17 mouse cellular contexts compared by ENCODE assay signal in genomic region chr5:65883355-65883754, GRCm38 (mm10). TPM values are rescaled to one million over a fixed set of nuclear protein-coding genes. Genes with fewer than 3 reads are reported as not detected.
A peak's percentile ranks its signal among the peaks of the same experiment; 100 is the strongest.
DNase-seq lines count a peak whose midpoint lies in the region; ATAC-seq lines count a peak whose summit lies in the region.
"Had no signal": no experiment of that assay in that cellular context is flagged by ENCODE, and none has a peak within 500 bp of the region (broad histone marks: within the 10 kb centered on the region; RNA-seq: fewer than 3 reads in every experiment).

No protein-coding gene starts in this region.

- no peak overlapping the region for H3K4me3 ChIP-seq in hindbrain, embryonic 11.5 days (ENCODE audit: low read depth, low read length)
- no peak overlapping the region for H3K4me3 ChIP-seq in hindbrain, embryonic 16.5 days (ENCODE audit: low read length)
- H3K4me3 ChIP-seq: forebrain, embryonic 13.5 days; limb, embryonic 10.5 days had no signal

- no peaks in the 10 kb centered on the region for H3K36me3 ChIP-seq in hindbrain, embryonic 11.5 days (ENCODE audit: control insufficient read depth, insufficient read depth, low read length)
- no peaks in the 10 kb centered on the region for H3K36me3 ChIP-seq in hindbrain, embryonic 16.5 days (ENCODE audit: control insufficient read depth, insufficient read depth, low read length)
- H3K36me3 ChIP-seq: limb, embryonic 10.5 days had no signal

- H3K9me3 ChIP-seq in hindbrain, embryonic 11.5 days (ENCODE audit: control insufficient read depth, low read length) = no peaks in the 10 kb centered on the region
- H3K9me3 ChIP-seq in hindbrain, embryonic 16.5 days (ENCODE audit: control insufficient read depth, low read length) = no peaks in the 10 kb centered on the region
- H3K9me3 ChIP-seq: forebrain, embryonic 13.5 days; limb, embryonic 10.5 days had no signal

- intact Hi-C loops in left cerebral cortex, postnatal 10 days (cut with DNase I) = no loop called here

- WGBS in hindbrain, embryonic 11.5 days = 56% methylated on average over 5 of the region's 5 CpGs
- 45% methylated on average over 5 of the region's 5 CpGs for WGBS in hindbrain, embryonic 16.5 days

- no peaks in the 10 kb centered on the region for H3K4me1 ChIP-seq in hindbrain, embryonic 11.5 days (replicated peaks; ENCODE audit: control insufficient read depth, insufficient read depth, low read length)
- no peaks in the 10 kb centered on the region for H3K4me1 ChIP-seq in hindbrain, embryonic 16.5 days (ENCODE audit: control insufficient read depth, insufficient read depth, low read depth, low read length)
- H3K4me1 ChIP-seq: forebrain, embryonic 13.5 days; limb, embryonic 10.5 days had no signal

- H3K4me2 ChIP-seq in hindbrain, embryonic 11.5 days (replicated peaks; ENCODE audit: low read depth, low read length) = no peak overlapping the region
- no peak overlapping the region for H3K4me2 ChIP-seq in hindbrain, embryonic 16.5 days (ENCODE audit: low read length)
- H3K4me2 ChIP-seq: forebrain, embryonic 13.5 days had no signal

- H3K27me3 ChIP-seq in hindbrain, embryonic 11.5 days (ENCODE audit: control insufficient read depth, insufficient read depth, low read length) = no peaks in the 10 kb centered on the region
- H3K27me3 ChIP-seq in hindbrain, embryonic 16.5 days (replicated peaks; ENCODE audit: control insufficient read depth, insufficient read depth, low read length) = no peaks in the 10 kb centered on the region
- H3K27me3 ChIP-seq: forebrain, embryonic 13.5 days had no signal

- no peak overlapping the region for H3K27ac ChIP-seq in hindbrain, embryonic 11.5 days (ENCODE audit: low read depth, low read length)
- H3K27ac ChIP-seq in hindbrain, embryonic 16.5 days (ENCODE audit: low read depth, low read length) = no peak overlapping the region
- H3K27ac ChIP-seq: forebrain, embryonic 13.5 days; limb, embryonic 10.5 days had no signal

- H3K9ac ChIP-seq in hindbrain, embryonic 11.5 days (ENCODE audit: low read depth, low read length) = no peak overlapping the region
- H3K9ac ChIP-seq in hindbrain, embryonic 16.5 days (ENCODE audit: low read depth, low read length) = no peak overlapping the region
- H3K9ac ChIP-seq: forebrain, embryonic 13.5 days had no signal

- peak; percentile 15 for DNase-seq in hindbrain, embryonic 11.5 days (ENCODE audit: low spot score)
- peak; percentile 41 to 49 for DNase-seq in spleen, postnatal 36 days (ENCODE audit: low spot score in 2 of 2)
- DNase-seq in spleen, postnatal 10 days (ENCODE audit: low spot score in 2 of 2) = no peak
- no peak for DNase-seq in urinary bladder, postnatal 10 days (ENCODE audit: low spot score)
- no peak for DNase-seq in heart, adult 9 months (ENCODE audit: low spot score in 2 of 2)
- no peak for DNase-seq in left cerebral cortex, postnatal 10 days (ENCODE audit: extremely low spot score in 1 of 2, low spot score in 2 of 2)
- DNase-seq: adrenal gland, postnatal 25 days; cerebellum, adult 11 months; gastrocnemius, postnatal 36 days; heart, postnatal 14 days; kidney, adult 18-20 months; lung, adult 2 months had no signal

- no peak for ATAC-seq in hindbrain, embryonic 11.5 days (ENCODE audit: low FRiP score)
- no peak for ATAC-seq in hindbrain, embryonic 16.5 days
- peak; percentile 33 for ATAC-seq in inflammation-experienced regulatory T-cells, adult 6 months
- ATAC-seq: forebrain, embryonic 13.5 days had no signal

RNA-seq across cellular contexts. Expression of gene Rhoh, which starts 22.3 kb away (rescaled TPM):
- 0.09 and 0.52 TPM in 2 replicates for polyA plus RNA-seq in hindbrain, embryonic 11.5 days (2014; fragmentation: Nextera tagmentation; extraction: Ambion mirVana)
- 0.40 and 0.80 TPM in 2 replicates for polyA plus RNA-seq in hindbrain, embryonic 16.5 days (2015; fragmentation: Nextera tagmentation; extraction: Ambion mirVana)
- polyA plus RNA-seq in inflammation-experienced regulatory T-cells, adult 6 months (2017; shearing (Covaris generic)) = 100 to 1,000 TPM; 154 to 314 (median 282) TPM
- total RNA-seq in left cerebral cortex, postnatal 10 days (2021) = under 1 TPM; 0.79 to 0.91 TPM

RNA-seq across cellular contexts. Expression of gene Chrna9, which starts 51.4 kb away (rescaled TPM):
- 0.20 and 0.70 TPM in 2 replicates for polyA plus RNA-seq in hindbrain, embryonic 11.5 days (2014; fragmentation: Nextera tagmentation; extraction: Ambion mirVana)
- not detected in 2 replicates for polyA plus RNA-seq in hindbrain, embryonic 16.5 days (2015; fragmentation: Nextera tagmentation; extraction: Ambion mirVana)
- polyA plus RNA-seq in inflammation-experienced regulatory T-cells, adult 6 months (2017; shearing (Covaris generic)) = 1 to 10 TPM in 2 of 3 experiments, not detected in 1; 1.6 to 2.0 TPM
- total RNA-seq in left cerebral cortex, postnatal 10 days (2021) = not detected
- total RNA-seq: adrenal gland, postnatal 25 days; layer of hippocampus, adult 18-20 months had no signal
- polyA plus RNA-seq: forebrain, embryonic 13.5 days had no signal

Comparison
In these comparisons a context has a peak if more than half of its experiments do, and no peak if none do; other contexts are left out.
1. DNase-seq: peak in hindbrain, embryonic 11.5 days (single experiment) and spleen, postnatal 36 days (2 of 2); none in spleen, postnatal 10 days (0 of 2), urinary bladder, postnatal 10 days (single experiment), heart, adult 9 months (0 of 2) and left cerebral cortex, postnatal 10 days (0 of 2).
2. RNA of gene Rhoh, which starts 22.3 kb away (polyA plus RNA-seq): 154 to 314 TPM in inflammation-experienced regulatory T-cells, adult 6 months; 0.40 to 0.80 TPM in hindbrain, embryonic 16.5 days and 0.09 to 0.52 TPM in hindbrain, embryonic 11.5 days; every median in the first group is over 10 times any median in the second.